Mouse (Mus musculus): ENCODE measurements around the gene Usp6nl. TPM values are rescaled to one million over a fixed set of nuclear protein-coding genes. Genes with fewer than 3 reads are reported as not detected.

The Usp6nl gene
- total and polyA plus RNA-seq, 3 experiments = 8.9 to 67.1 (median 24.8) TPM

DNA sequence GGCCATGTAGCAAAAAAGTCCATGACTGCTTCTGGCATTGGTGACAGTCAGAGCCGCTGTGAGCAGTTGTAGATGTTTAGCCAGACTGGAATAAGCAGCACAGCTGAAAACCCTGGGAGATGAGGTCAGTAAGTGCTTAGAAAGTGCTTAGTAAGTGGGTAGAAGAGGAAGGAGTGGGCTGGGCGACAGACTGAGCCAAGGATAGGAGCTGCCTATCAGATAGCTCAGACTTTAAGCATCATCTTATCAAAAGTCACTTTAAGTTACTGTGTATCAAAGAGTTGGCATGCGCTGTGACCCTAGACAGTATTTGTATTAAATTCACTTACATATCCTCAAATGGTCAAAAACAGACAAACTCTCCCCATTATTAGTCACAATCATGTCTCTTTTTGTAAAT lies 37.7 kb upstream of the Usp6nl start:
- peak overlapping the region; percentile 41 for H3K9ac ChIP-seq (ENCODE audit: control insufficient read depth, low read depth, low read length, poor library complexity, severe bottlenecking)
- H3K27me3 ChIP-seq (ENCODE audit: control insufficient read depth in 1 of 2, insufficient read depth in 2 of 2, low read length in 2 of 2) = no peaks in the 10 kb centered on the region
- H3K9me3 ChIP-seq (replicated peaks; ENCODE audit: insufficient read depth, low read length) = no peaks in the 10 kb centered on the region
- H3K36me3 ChIP-seq (ENCODE audit: control insufficient read depth in 1 of 2, insufficient read depth in 2 of 2, low read length in 2 of 2) = peaks cover 0 to 27% of the 10 kb centered on the region in 2 experiments; a peak in 2 of 4 replicates
- H3K4me1 ChIP-seq (ENCODE audit: control insufficient read depth in 1 of 2, insufficient read depth in 2 of 2, low read length in 2 of 2) = peaks cover 25 to 29% of the 10 kb centered on the region in 2 experiments
- H3K27ac ChIP-seq (ENCODE audit: control insufficient read depth, low read depth, low read length) = peak overlapping the region; percentile 93
- H3K4me3 ChIP-seq (ENCODE audit: control insufficient read depth in 1 of 2, insufficient read depth in 1 of 2, low read depth in 2 of 2, low read length in 2 of 2) = peak overlapping the region; percentile 2 to 33; a peak in 2 of 4 replicates
- DNase-seq (ENCODE audit: low read depth, low spot score) = peak; percentile 91
- H3K79me2 ChIP-seq (ENCODE audit: control insufficient read depth, insufficient read depth, low read length, poor library complexity) = no peaks in the 10 kb centered on the region
- TF ChIP-seq ZMIZ1 (IDR thresholded peaks at IDR 0.05; ENCODE audit: low read depth, low read length) (peak; percentile 81), USF1 (IDR thresholded peaks at IDR 0.05; ENCODE audit: low read depth, low read length) (no peak), GABPA (IDR thresholded peaks at IDR 0.05; ENCODE audit: low read depth, low read length) (no peak), KAT2A (conservative IDR thresholded peaks at IDR 0.05; ENCODE audit: low read depth, low read length) (no peak), GATA1 (IDR thresholded peaks at IDR 0.05; ENCODE audit: low read depth, low read length) (peak; percentile 91), ZKSCAN1 (IDR thresholded peaks at IDR 0.05; ENCODE audit: low read depth, low read length) (no peak), SIN3A (IDR thresholded peaks at IDR 0.05; ENCODE audit: low read length) (peak; percentile 67; the same call in 1 of the 2 replicates), ZNF384 (IDR thresholded peaks at IDR 0.05; ENCODE audit: low read depth, low read length) (no peak), NRF1 (IDR thresholded peaks at IDR 0.05; ENCODE audit: insufficient read depth, low read depth, low read length, poor library complexity, severe bottlenecking) (peak; percentile 47; the same call in 1 of the 2 replicates), TCF12 (IDR thresholded peaks at IDR 0.05; ENCODE audit: low read depth, low read length) (peak; percentile 88), ETS1 (IDR thresholded peaks at IDR 0.05; ENCODE audit: low read depth, low read length) (peak; percentile 97), MYC (IDR thresholded peaks at IDR 0.05; ENCODE audit: low read depth, low read length) (peak; percentile 75; the same call in 1 of the 2 replicates), UBTF (IDR thresholded peaks at IDR 0.05; ENCODE audit: borderline replicate concordance, insufficient read depth, low read depth, low read length) (no peak), E2F4 (IDR thresholded peaks at IDR 0.05; ENCODE audit: borderline replicate concordance, low read depth, low read length) (no peak), MAFK (IDR thresholded peaks at IDR 0.05; ENCODE audit: borderline replicate concordance, low read depth, low read length) (peak; percentile 72; the same call in 1 of the 2 replicates), RCOR1 (IDR thresholded peaks at IDR 0.05; ENCODE audit: low read depth, low read length) (peak; percentile 59; the same call in 1 of the 2 replicates), USF2 (IDR thresholded peaks at IDR 0.05; ENCODE audit: borderline replicate concordance in 1 of 2, insufficient read depth in 1 of 2, low read depth in 1 of 2, low read length in 2 of 2) (no peak), HCFC1 (IDR thresholded peaks at IDR 0.05; ENCODE audit: low read depth, low read length) (no peak), MAZ (IDR thresholded peaks at IDR 0.05; ENCODE audit: low read depth, low read length) (0 out of 2 replicates have a peak, but pooled peaks have one; percentile 37), CTCF (IDR thresholded peaks at IDR 0.05 in 2 of 3, conservative IDR thresholded peaks at IDR 0.05 in 1 of 3; ENCODE audit: control insufficient read depth in 1 of 3, insufficient read depth in 1 of 3, low read depth in 2 of 3, low read length in 3 of 3, poor library complexity in 1 of 3, severe bottlenecking in 1 of 3) (no peak), EP300 (IDR thresholded peaks at IDR 0.05; ENCODE audit: low read depth in 1 of 2, low read length in 2 of 2) (peak; percentile 86 to 90), TAL1 (IDR thresholded peaks at IDR 0.05; ENCODE audit: low read length) (peak; percentile 64), MYB (IDR thresholded peaks at IDR 0.05; ENCODE audit: low read depth, low read length) (peak; percentile 45; the same call in 1 of the 2 replicates), ZC3H11A (IDR thresholded peaks at IDR 0.05; ENCODE audit: low read depth, low read length) (no peak), BHLHE40 (IDR thresholded peaks at IDR 0.05; ENCODE audit: borderline replicate concordance, low read depth, low read length) (peak; percentile 58; the same call in 1 of the 2 replicates), POLR2AphosphoS5 (IDR thresholded peaks at IDR 0.05; ENCODE audit: borderline replicate concordance, low read depth, low read length) (no peak), MAX (IDR thresholded peaks at IDR 0.05; ENCODE audit: low read length) (peak; percentile 64; the same call in 1 of the 2 replicates), CHD1 (IDR thresholded peaks at IDR 0.05; ENCODE audit: low read depth, low read length) (no peak), SMC3 (IDR thresholded peaks at IDR 0.05; ENCODE audit: low read depth, low read length) (no peak), TBP (IDR thresholded peaks at IDR 0.05; ENCODE audit: low read depth, low read length) (0 out of 2 replicates have a peak, but pooled peaks have one; percentile 64), CHD2 (IDR thresholded peaks at IDR 0.05; ENCODE audit: low read length) (no peak), MEF2A (IDR thresholded peaks at IDR 0.05; ENCODE audit: extremely low read depth, insufficient replicate concordance, low read depth, low read length, poor library complexity, severe bottlenecking) (no peak), JUND (IDR thresholded peaks at IDR 0.05; ENCODE audit: low read depth, low read length) (no peak), NELFE (IDR thresholded peaks at IDR 0.05; ENCODE audit: low read depth, low read length) (peak; percentile 41; the same call in 1 of the 2 replicates), RAD21 (IDR thresholded peaks at IDR 0.05; ENCODE audit: low read depth, low read length) (no peak; the same call in 1 of the 2 replicates), ELF1 (IDR thresholded peaks at IDR 0.05; ENCODE audit: low read depth, low read length) (0 out of 2 replicates have a peak, but pooled peaks have one; percentile 34)
